Mouse (Mus musculus): Measurements from ENCODE around the gene Luzp1.

Luzp1 gene

GRCm38 (mm10) chr4:136505426-136506215, 36.1 kb downstream of the Luzp1 start:
- ChIA-PET POLR2A (interaction anchor here in 3 of 4 experiments (0.6 to 1.6 kb wide), 11 partner anchors 9 to 288 kb away, joined by 3 to 7 read pairs (median 3); no protein-coding TSS in a partner anchor), CTCF (interaction anchor here in 3 of 4 experiments (0.6 to 1.1 kb wide), 6 partner anchors 10 to 218 kb away, joined by 3 to 15 read pairs (median 4); no protein-coding TSS in a partner anchor)

- POLR2A ChIA-PET = interaction anchor here in 2 of 4 experiments (0.6 to 2.0 kb wide), 10 partner anchors 10 to 104 kb away, joined by 3 to 5 read pairs (median 3); partner anchors contain the start of gene 6030445D17Rik (in 1 of the 2)
- CTCF ChIA-PET = interaction anchor here in 3 of 4 experiments (0.7 to 2.4 kb wide), 11 partner anchors 14 to 769 kb away, joined by 3 to 7 read pairs (median 3); no protein-coding TSS in a partner anchor
These were observed 40.3 kb downstream of the Luzp1 start for GRCm38 (mm10) chr4:136509857-136510256.

- CTCF ChIA-PET = interaction anchor here in 1 of 4 experiments (0.7 kb wide), 1 partner anchor 17 kb away, joined by 3 read pairs; no protein-coding TSS in a partner anchor
- POLR2A ChIA-PET = interaction anchor here in 2 of 4 experiments (0.5 to 2.7 kb wide), 7 partner anchors 9 to 121 kb away, joined by 3 to 8 read pairs (median 4); partner anchors contain the start of gene 6030445D17Rik (in 1 of the 2)
These were observed 42.1 kb downstream of the Luzp1 start for GRCm38 (mm10) chr4:136511708-136512107.

DNA sequence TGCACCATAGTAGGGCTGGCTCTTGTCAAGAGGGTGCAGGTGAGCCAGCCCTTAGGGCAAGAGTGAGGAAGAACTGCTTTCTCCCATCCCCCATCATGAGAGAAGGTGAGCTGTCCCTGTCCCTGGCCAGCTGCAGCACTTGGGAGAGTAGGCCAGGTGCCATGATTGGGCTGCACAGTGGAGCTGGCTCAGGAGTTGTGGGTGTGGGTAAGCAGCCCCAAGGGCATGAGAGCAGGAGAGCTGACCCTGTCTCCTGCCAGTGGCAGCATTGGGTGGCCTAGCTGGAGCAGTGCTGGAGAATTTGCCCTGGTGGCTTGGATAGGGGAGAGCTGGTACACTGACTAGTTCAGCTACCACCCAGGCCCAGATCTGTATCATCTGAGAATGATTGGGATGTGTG, 43.3 kb downstream of the Luzp1 start:
- POLR2A ChIA-PET = interaction anchor here in 3 of 4 experiments (0.6 to 2.7 kb wide), 15 partner anchors 8 to 267 kb away, joined by 3 to 7 read pairs (median 4); partner anchors contain the start of genes 6030445D17Rik (in 2 of the 3) and Luzp1 (in 1 of the 3)
- CTCF ChIA-PET = interaction anchor here in 3 of 4 experiments (0.6 to 1.4 kb wide), 6 partner anchors 13 to 108 kb away, joined by 3 to 5 read pairs (median 3); no protein-coding TSS in a partner anchor

- ChIA-PET POLR2A (interaction anchor here in 1 of 4 experiments (2.0 kb wide), 1 partner anchor 56 kb away, joined by 9 read pairs; the partner anchor contains the start of gene 6030445D17Rik), CTCF (no interaction called here)
These were observed 48.6 kb downstream of the Luzp1 start for GRCm38 (mm10) chr4:136518141-136518540.

DNA sequence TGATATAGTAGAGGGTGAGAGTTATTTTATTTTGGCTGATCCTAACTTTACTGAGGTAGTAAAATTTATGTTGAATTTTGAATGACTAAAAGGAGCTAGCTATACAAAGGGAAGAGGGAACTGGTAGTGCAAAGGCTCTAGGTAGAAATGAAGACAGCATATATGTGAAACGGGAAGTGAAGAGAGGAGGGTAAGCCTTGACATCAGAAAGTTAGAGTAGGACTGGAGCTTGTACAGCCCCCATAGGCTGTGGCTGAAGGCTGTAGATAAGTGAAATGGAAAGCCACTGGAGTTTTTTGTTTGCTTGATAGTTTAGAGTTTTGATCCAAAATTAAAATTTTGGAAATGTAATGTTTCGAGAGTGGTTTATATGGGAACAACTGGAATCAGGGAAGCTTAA, 49.0 kb downstream of the Luzp1 start:
- ChIA-PET POLR2A (interaction anchor here in 1 of 4 experiments (2.0 kb wide), 1 partner anchor 56 kb away, joined by 9 read pairs; the partner anchor contains the start of gene 6030445D17Rik), CTCF (no interaction called here)

DNA sequence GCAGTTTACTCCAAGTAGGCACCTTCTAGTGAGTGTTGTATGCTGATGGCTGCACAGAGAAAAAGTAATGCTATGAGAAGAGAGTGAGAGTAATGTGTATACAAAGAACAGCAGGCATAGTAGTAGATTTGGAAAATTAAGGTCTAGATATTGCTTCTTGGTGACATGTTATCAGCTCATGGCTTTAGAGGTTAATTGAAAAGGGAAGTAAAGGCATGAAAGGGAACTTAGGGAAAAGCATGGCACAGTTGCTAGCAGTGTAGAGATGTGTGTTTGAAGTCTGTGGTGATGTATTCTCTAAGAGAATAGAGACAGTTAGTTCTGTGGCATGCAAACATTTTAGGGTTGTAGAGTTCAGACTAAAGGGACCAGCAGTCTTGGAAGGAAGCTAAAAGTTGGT, 50.3 kb downstream of the Luzp1 start:
- ChIA-PET POLR2A (interaction anchor here in 1 of 4 experiments (0.7 to 1.3 kb wide), 6 partner anchors 10 to 89 kb away, joined by 3 to 4 read pairs (median 3); no protein-coding TSS in a partner anchor), CTCF (no interaction called here)

- ChIA-PET POLR2A (interaction anchor here in 1 of 4 experiments (0.6 to 1.8 kb wide), 6 partner anchors 10 to 116 kb away, joined by 3 to 7 read pairs (median 5); partner anchors contain the start of gene 6030445D17Rik), CTCF (interaction anchor here in 1 of 4 experiments (1.5 kb wide), 1 partner anchor 8 kb away, joined by 3 read pairs; no protein-coding TSS in a partner anchor)
These were observed 52.3 kb downstream of the Luzp1 start for GRCm38 (mm10) chr4:136521898-136522297.

DNA sequence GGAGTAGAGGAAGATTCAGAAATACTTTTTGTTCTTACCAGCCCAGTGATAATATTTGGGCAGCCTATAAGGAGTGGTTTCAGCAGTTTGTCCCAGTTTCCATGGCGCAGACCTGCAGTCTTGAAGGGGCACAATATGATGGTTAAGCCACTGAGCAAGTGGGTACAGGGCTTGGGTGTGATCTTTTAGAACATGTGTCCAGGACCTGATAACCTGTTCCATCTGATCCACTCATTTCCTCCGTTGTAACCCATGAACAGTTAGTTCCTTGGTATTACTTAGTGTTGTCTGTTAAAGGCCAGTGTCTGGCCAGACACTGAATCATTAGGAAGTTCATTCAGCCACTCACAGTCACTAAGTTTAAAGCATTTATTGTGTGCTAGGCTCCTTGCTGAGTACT, 54.7 kb downstream of the Luzp1 start:
- ChIA-PET CTCF (interaction anchor here in 2 of 4 experiments (0.6 to 1.6 kb wide), 2 partner anchors 97 to 553 kb away, joined by 3 to 4 read pairs; no protein-coding TSS in a partner anchor), POLR2A (interaction anchor here in 1 of 4 experiments (1.9 to 2.6 kb wide), 2 partner anchors 11 to 13 kb away, joined by 7 to 8 read pairs; no protein-coding TSS in a partner anchor)

- POLR2A ChIA-PET = interaction anchor here in 2 of 4 experiments (0.6 to 2.6 kb wide), 18 partner anchors 11 to 82 kb away, joined by 3 to 8 read pairs (median 3); partner anchors contain the start of gene 6030445D17Rik (in 1 of the 2)
- CTCF ChIA-PET = interaction anchor here (0.5 to 1.9 kb wide), 46 partner anchors 11 to 887 kb away, joined by 3 to 24 read pairs (median 3); no protein-coding TSS in a partner anchor
These were observed 56.9 kb downstream of the Luzp1 start for GRCm38 (mm10) chr4:136526412-136526811.

GRCm38 (mm10) chr4:136545151-136545550, 75.6 kb downstream of the Luzp1 start:
- ChIA-PET CTCF (interaction anchor here in 1 of 4 experiments (0.6 kb wide), 1 partner anchor 9 kb away, joined by 3 read pairs; no protein-coding TSS in a partner anchor), POLR2A (interaction anchor here in 2 of 4 experiments (1.0 to 11.5 kb wide), 3 partner anchors 17 to 74 kb away, joined by 3 to 180 read pairs (median 4); no protein-coding TSS in a partner anchor)

- CTCF ChIA-PET = interaction anchor here in 1 of 4 experiments (1.0 kb wide), 1 partner anchor 115 kb away, joined by 3 read pairs; no protein-coding TSS in a partner anchor
- POLR2A ChIA-PET = interaction anchor here in 3 of 4 experiments (0.8 to 11.5 kb wide), 7 partner anchors 16 to 300 kb away, joined by 3 to 180 read pairs (median 3); no protein-coding TSS in a partner anchor
These were observed 76.9 kb downstream of the Luzp1 start for GRCm38 (mm10) chr4:136546279-136547045.

DNA sequence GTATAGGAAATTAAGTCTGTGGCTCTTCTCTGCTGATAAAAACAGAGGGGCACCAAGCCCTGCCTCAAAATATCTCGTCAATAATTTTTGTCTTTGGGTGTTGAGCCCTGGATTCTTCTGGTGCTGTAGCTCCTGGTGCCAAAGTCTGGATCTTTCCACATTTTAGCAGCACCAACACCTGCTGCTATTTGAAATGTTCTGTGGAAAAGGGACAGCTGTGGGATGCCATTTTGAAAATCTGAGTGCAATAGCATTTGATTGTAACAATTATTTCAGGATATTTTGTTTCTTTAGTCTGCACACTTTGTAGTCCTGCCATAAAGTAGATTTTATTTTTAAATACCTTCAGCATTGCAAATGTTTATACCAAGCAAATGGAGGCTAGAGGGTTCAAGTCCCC, 78.2 kb downstream of the Luzp1 start:
- POLR2A ChIA-PET = interaction anchor here in 1 of 4 experiments (1.5 to 11.5 kb wide), 2 partner anchors 15 to 45 kb away, joined by 3 to 180 read pairs; no protein-coding TSS in a partner anchor
- CTCF ChIA-PET = interaction anchor here in 1 of 4 experiments (0.6 kb wide), 1 partner anchor 98 kb away, joined by 5 read pairs; no protein-coding TSS in a partner anchor

- ChIA-PET CTCF (interaction anchor here in 1 of 4 experiments (0.8 kb wide), 1 partner anchor 7 kb away, joined by 3 read pairs; no protein-coding TSS in a partner anchor), POLR2A (interaction anchor here in 3 of 4 experiments (0.7 to 11.5 kb wide), 9 partner anchors 8 to 62 kb away, joined by 3 to 180 read pairs (median 4); partner anchors contain the start of gene Tex46 (in 1 of the 3))
These were observed 78.8 kb downstream of the Luzp1 start for GRCm38 (mm10) chr4:136548381-136548801.

GRCm38 (mm10) chr4:136553108-136553507, 83.5 kb downstream of the Luzp1 start:
- ChIA-PET CTCF (no interaction called here), POLR2A (interaction anchor here in 1 of 4 experiments (1.0 to 11.5 kb wide), 5 partner anchors 10 to 42 kb away, joined by 3 to 180 read pairs (median 8); no protein-coding TSS in a partner anchor)

- POLR2A ChIA-PET = interaction anchor here in 2 of 4 experiments (0.6 to 14.2 kb wide), 7 partner anchors 8 to 1178 kb away, joined by 3 to 180 read pairs (median 4); no protein-coding TSS in a partner anchor
- CTCF ChIA-PET = interaction anchor here in 1 of 4 experiments (0.7 kb wide), 1 partner anchor 64 kb away, joined by 3 read pairs; no protein-coding TSS in a partner anchor
These were observed 88.1 kb downstream of the Luzp1 start for GRCm38 (mm10) chr4:136557638-136558037.

DNA sequence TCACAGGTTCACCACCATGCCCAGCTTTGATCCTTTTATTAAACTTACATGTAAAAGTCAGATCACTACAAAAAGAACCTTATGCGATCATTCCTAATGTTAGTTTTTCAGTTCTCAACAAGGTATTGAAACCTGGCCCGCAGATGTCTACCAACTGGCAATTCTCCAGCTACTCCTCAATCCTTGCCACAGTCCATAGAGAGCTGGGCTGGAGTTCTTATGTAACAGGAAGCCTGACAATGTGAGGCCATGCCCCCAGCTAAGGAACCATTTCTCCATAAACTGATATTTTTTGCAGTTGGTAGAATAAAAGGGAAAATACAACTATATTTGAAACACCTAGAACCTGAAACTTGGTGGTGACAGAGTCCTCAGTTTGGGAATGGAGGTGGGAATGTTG, 90.1 kb downstream of the Luzp1 start:
- ChIA-PET CTCF (interaction anchor here in 2 of 4 experiments (1.0 to 1.2 kb wide), 2 partner anchors 9 to 62 kb away, joined by 3 read pairs; no protein-coding TSS in a partner anchor), POLR2A (interaction anchor here in 3 of 4 experiments (0.6 to 14.2 kb wide), 18 partner anchors 7 to 694 kb away, joined by 3 to 180 read pairs (median 4); no protein-coding TSS in a partner anchor)

Measured in embryonic stem cell, embryonic (primary cell).